Mouse (Mus musculus) midbrain, embryonic 12.5 days (tissue): Measurements from ENCODE around the gene Ablim1. TPM values are rescaled to one million over a fixed set of nuclear protein-coding genes. Genes with fewer than 3 reads are reported as not detected.

ENCODE experiments used
- ATAC-seq: fragments of 200-750 bp; cut with Nextera tagmentation; 2 replicates; pipeline ENCODE4 v1.8.0; 2017; ENCODE audit warnings: low read depth, moderate TSS enrichment, moderate library complexity; ENCODE audit not compliant: low FRiP score
- H3K27ac ChIP-seq: fragments of 300-500 bp; sonication (generic); replicated peaks from 2 replicates; pipeline ENCODE4 v1.5.1; 2016; ENCODE audit warnings: mild to moderate bottlenecking
- H3K27me3 ChIP-seq: fragments of 300-500 bp; sonication (generic); 2 replicates; pipeline ENCODE4 v1.6.1; 2016; ENCODE audit warnings: mild to moderate bottlenecking
- H3K36me3 ChIP-seq: fragments of 300-500 bp; sonication (generic); 2 replicates; pipeline ENCODE4 v1.6.1; 2016
- H3K4me1 ChIP-seq: fragments of 300-500 bp; sonication (generic); 2 replicates; pipeline ENCODE4 v1.6.1; 2016
- H3K4me2 ChIP-seq: fragments of 300-500 bp; sonication (generic); replicated peaks from 2 replicates; pipeline ENCODE4 v1.6.1; 2016; ENCODE audit warnings: mild to moderate bottlenecking, moderate library complexity
- H3K4me3 ChIP-seq: fragments of 300-500 bp; sonication (generic); 2 replicates; pipeline ENCODE4 v1.5.1; 2016; ENCODE audit warnings: mild to moderate bottlenecking
- H3K9ac ChIP-seq: fragments of 300-500 bp; sonication (generic); replicated peaks from 2 replicates; pipeline ENCODE4 v1.6.1; 2016; ENCODE audit warnings: mild to moderate bottlenecking, moderate library complexity
- H3K9me3 ChIP-seq: fragments of 300-500 bp; sonication (generic); 2 replicates; pipeline ENCODE4 v1.6.1; 2016; ENCODE audit warnings: mild to moderate bottlenecking
- WGBS: fragments of 180-500 bp; shearing (Covaris S2); methylation state at CpG from one replicate; pipeline ENCODE4 v1.1.7; 2016; 5-methylcytosine and 5-hydroxymethylcytosine counted together
- polyA plus RNA-seq: library from polyadenylated mRNA; unstranded; fragments of >200 nt; fragmentation: Nextera tagmentation; extraction: Ambion mirVana; gene quantifications from 2 replicates; pipeline ENCODE4 v1.2.1, GENCODE M21; 2016

Ablim1 gene
- polyA plus RNA-seq, 1 experiment from 2014 or later: 24.0 TPM

- no peak overlapping the region for H3K4me2 ChIP-seq
- H3K36me3 ChIP-seq: no peaks in the 10 kb centered on the region
- H3K27me3 ChIP-seq: peaks cover 4% of the 10 kb centered on the region
- H3K4me3 ChIP-seq: no peak overlapping the region
- H3K27ac ChIP-seq: no peak overlapping the region
- WGBS: 68% methylated on average over 9 of the region's 9 CpGs
- no peaks in the 10 kb centered on the region for H3K9me3 ChIP-seq
- no peak for ATAC-seq
- H3K4me1 ChIP-seq: no peaks in the 10 kb centered on the region
- no peak overlapping the region for H3K9ac ChIP-seq
Measured at GRCm38 (mm10) chr19:57320656-57321382, 6.1 kb upstream of the Ablim1 start.

GRCm38 (mm10) chr19:57316597-57316996, 1.9 kb upstream of the Ablim1 start:
- H3K4me2 ChIP-seq: no peak overlapping the region
- peaks cover 11% of the 10 kb centered on the region for H3K4me1 ChIP-seq
- ATAC-seq: no peak
- 93% methylated on average over 3 of the region's 3 CpGs for whole genome bisulfite sequencing
- H3K4me3 ChIP-seq: no peak overlapping the region
- H3K9ac ChIP-seq: no peak overlapping the region
- no peak overlapping the region for H3K27ac ChIP-seq
- peaks cover 30% of the 10 kb centered on the region for H3K27me3 ChIP-seq
- H3K36me3 ChIP-seq: no peaks in the 10 kb centered on the region
- no peaks in the 10 kb centered on the region for H3K9me3 ChIP-seq

- 49% methylated on average over 11 of the region's 11 CpGs for WGBS
- no peaks in the 10 kb centered on the region for H3K9me3 ChIP-seq
- peaks cover 30% of the 10 kb centered on the region for H3K27me3 ChIP-seq
- H3K4me2 ChIP-seq: peak overlapping the region; percentile 98
- peak; percentile 30; the same call in 1 of the 2 replicates for ATAC-seq
- peak overlapping the region; percentile 69 for H3K9ac ChIP-seq
- peak overlapping the region; percentile 60; the same call in 1 of the 2 replicates for H3K27ac ChIP-seq
- H3K36me3 ChIP-seq: no peaks in the 10 kb centered on the region
- H3K4me1 ChIP-seq: peaks cover 11% of the 10 kb centered on the region
- peak overlapping the region; percentile 61 for H3K4me3 ChIP-seq
Measured at GRCm38 (mm10) chr19:57315013-57315565, 370 bp upstream of the Ablim1 start.

- 56% methylated on average over 3 of the region's 3 CpGs for WGBS
- no peak for ATAC-seq
- Histone ChIP-seq H3K27me3 (peaks cover 30% of the 10 kb centered on the region), H3K4me1 (peaks cover 11% of the 10 kb centered on the region), H3K27ac (no peak overlapping the region), H3K9me3 (no peaks in the 10 kb centered on the region), H3K4me2 (peak overlapping the region; percentile 98), H3K4me3 (peak overlapping the region; percentile 61), H3K9ac (0 out of 2 replicates have a peak overlapping the region, but pooled peaks have one; percentile 69), H3K36me3 (no peaks in the 10 kb centered on the region)
Measured at GRCm38 (mm10) chr19:57313891-57314345, 801 bp downstream of the Ablim1 start.

DNA sequence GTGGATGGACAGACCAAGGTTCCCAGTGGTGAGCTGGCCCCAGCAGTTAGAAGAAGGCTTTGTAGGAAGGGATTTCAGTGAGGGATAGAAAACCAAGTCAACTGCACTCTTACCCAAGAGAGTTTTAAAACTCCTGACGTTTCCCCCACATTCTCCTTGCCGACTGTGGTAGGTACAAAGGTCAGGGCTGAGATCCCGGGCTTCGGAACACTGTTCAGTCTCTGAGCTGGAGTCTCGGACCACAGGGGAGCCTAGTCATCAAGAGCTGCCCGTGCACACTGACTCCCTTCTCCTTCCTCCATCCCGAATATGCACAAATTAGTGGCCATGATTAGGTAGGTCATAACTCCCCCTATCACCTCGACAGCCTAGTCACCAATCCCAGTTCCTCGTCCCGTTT, 1.5 kb downstream of the Ablim1 start:
- WGBS: 79% methylated on average over 10 of the region's 10 CpGs
- no peak for ATAC-seq
- Histone ChIP-seq H3K4me1 (peaks cover 11% of the 10 kb centered on the region), H3K9ac (no peak overlapping the region), H3K4me2 (0 out of 2 replicates have a peak overlapping the region, but pooled peaks have one; percentile 11), H3K9me3 (no peaks in the 10 kb centered on the region), H3K27ac (no peak overlapping the region), H3K36me3 (no peaks in the 10 kb centered on the region), H3K27me3 (peaks cover 30% of the 10 kb centered on the region), H3K4me3 (no peak overlapping the region)

DNA sequence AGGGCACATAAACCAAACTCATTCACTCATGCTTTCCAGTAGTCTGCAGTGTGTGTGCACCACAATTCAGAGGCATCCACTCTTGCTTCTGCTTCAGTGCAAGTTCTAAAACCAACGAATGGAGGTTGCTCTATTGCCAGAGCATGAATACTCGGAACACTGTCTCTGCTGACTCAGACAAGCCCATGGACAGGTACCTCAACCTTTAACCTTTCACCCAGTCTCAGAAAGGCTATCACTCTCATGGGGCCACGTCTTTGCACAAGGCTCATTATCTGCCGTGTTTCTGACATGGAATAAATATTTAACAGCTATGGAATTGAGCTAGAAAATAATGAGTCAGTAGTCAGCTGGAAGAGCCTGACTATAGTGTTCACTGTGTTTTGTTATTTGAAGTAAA, 4.7 kb downstream of the Ablim1 start:
- no peak overlapping the region for H3K4me2 ChIP-seq
- H3K4me1 ChIP-seq: peaks cover 9% of the 10 kb centered on the region
- 67% methylated on average over 4 of the region's 4 CpGs for WGBS
- no peak overlapping the region for H3K27ac ChIP-seq
- no peaks in the 10 kb centered on the region for H3K36me3 ChIP-seq
- H3K4me3 ChIP-seq: no peak overlapping the region
- H3K9me3 ChIP-seq: no peaks in the 10 kb centered on the region
- ATAC-seq: no peak
- H3K27me3 ChIP-seq: peaks cover 18% of the 10 kb centered on the region
- H3K9ac ChIP-seq: no peak overlapping the region

GRCm38 (mm10) chr19:57306601-57307000, 8.1 kb downstream of the Ablim1 start:
- no peak for ATAC-seq
- H3K27ac ChIP-seq: no peak overlapping the region
- no peaks in the 10 kb centered on the region for H3K9me3 ChIP-seq
- no peaks in the 10 kb centered on the region for H3K27me3 ChIP-seq
- no peaks in the 10 kb centered on the region for H3K36me3 ChIP-seq
- H3K4me1 ChIP-seq: no peaks in the 10 kb centered on the region
- WGBS: 83% methylated on average over 4 of the region's 4 CpGs
- H3K9ac ChIP-seq: no peak overlapping the region
- no peak overlapping the region for H3K4me2 ChIP-seq
- no peak overlapping the region for H3K4me3 ChIP-seq

GRCm38 (mm10) chr19:57305972-57306371, 8.7 kb downstream of the Ablim1 start:
- WGBS: 85% methylated on average over 8 of the region's 8 CpGs
- no peak overlapping the region for H3K9ac ChIP-seq
- H3K4me2 ChIP-seq: no peak overlapping the region
- ATAC-seq: no peak
- no peak overlapping the region for H3K4me3 ChIP-seq
- H3K36me3 ChIP-seq: no peaks in the 10 kb centered on the region
- no peak overlapping the region for H3K27ac ChIP-seq
- no peaks in the 10 kb centered on the region for H3K4me1 ChIP-seq
- no peaks in the 10 kb centered on the region for H3K27me3 ChIP-seq
- no peaks in the 10 kb centered on the region for H3K9me3 ChIP-seq

DNA sequence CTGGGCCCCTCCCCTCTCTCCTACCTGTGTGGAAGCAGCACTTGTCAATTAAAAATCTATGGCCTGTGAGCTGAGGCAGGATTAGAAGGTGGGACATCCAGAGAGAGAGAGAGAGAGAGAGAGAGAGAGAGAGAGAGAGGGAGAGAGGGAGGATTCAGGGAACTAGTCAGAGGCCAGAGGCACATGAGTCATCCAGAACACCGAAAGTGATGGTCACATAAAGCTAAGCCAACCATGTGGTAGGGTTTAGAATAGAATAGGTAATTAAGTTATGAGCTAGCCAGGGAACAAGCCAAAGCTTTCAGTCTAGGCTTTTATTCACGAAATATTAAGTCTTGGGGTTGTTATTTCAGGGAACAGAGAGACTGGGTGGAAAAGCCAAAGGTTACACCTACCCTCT, 10.1 kb downstream of the Ablim1 start:
- no peak overlapping the region for H3K27ac ChIP-seq
- WGBS: 74% methylated on average over 2 of the region's 2 CpGs
- no peaks in the 10 kb centered on the region for H3K4me1 ChIP-seq
- H3K4me2 ChIP-seq: no peak overlapping the region
- no peaks in the 10 kb centered on the region for H3K9me3 ChIP-seq
- no peaks in the 10 kb centered on the region for H3K36me3 ChIP-seq
- no peak for ATAC-seq
- H3K9ac ChIP-seq: no peak overlapping the region
- no peaks in the 10 kb centered on the region for H3K27me3 ChIP-seq
- H3K4me3 ChIP-seq: no peak overlapping the region

GRCm38 (mm10) chr19:57301961-57302395, 12.7 kb downstream of the Ablim1 start:
- no peak for ATAC-seq
- WGBS: 84% methylated on average over 12 of the region's 12 CpGs

GRCm38 (mm10) chr19:57298006-57298405, 16.7 kb downstream of the Ablim1 start:
- H3K9ac ChIP-seq: no peak overlapping the region
- H3K27me3 ChIP-seq: no peaks in the 10 kb centered on the region
- H3K36me3 ChIP-seq: no peaks in the 10 kb centered on the region
- no peak overlapping the region for H3K4me2 ChIP-seq
- H3K4me3 ChIP-seq: no peak overlapping the region
- no peaks in the 10 kb centered on the region for H3K9me3 ChIP-seq
- WGBS: 69% methylated on average over 5 of the region's 5 CpGs
- H3K27ac ChIP-seq: no peak overlapping the region
- no peak for ATAC-seq
- no peaks in the 10 kb centered on the region for H3K4me1 ChIP-seq

More at GRCm38 (mm10) chr19:57301961-57302395, 12.7 kb downstream of the Ablim1 start:
- no peaks in the 10 kb centered on the region for H3K4me1 ChIP-seq
- no peak overlapping the region for H3K9ac ChIP-seq
- H3K36me3 ChIP-seq: no peaks in the 10 kb centered on the region
- no peaks in the 10 kb centered on the region for H3K9me3 ChIP-seq
- H3K4me2 ChIP-seq: no peak overlapping the region
- H3K27ac ChIP-seq: peak overlapping the region; percentile 39; the same call in 1 of the 2 replicates
- H3K4me3 ChIP-seq: no peak overlapping the region
- no peaks in the 10 kb centered on the region for H3K27me3 ChIP-seq

GRCm38 (mm10) chr19:57297447-57297846, 17.3 kb downstream of the Ablim1 start:
- 88% methylated on average over 9 of the region's 9 CpGs for WGBS
- H3K4me2 ChIP-seq: no peak overlapping the region
- no peak overlapping the region for H3K9ac ChIP-seq
- no peaks in the 10 kb centered on the region for H3K9me3 ChIP-seq
- H3K4me1 ChIP-seq: no peaks in the 10 kb centered on the region
- no peaks in the 10 kb centered on the region for H3K36me3 ChIP-seq
- no peaks in the 10 kb centered on the region for H3K27me3 ChIP-seq
- ATAC-seq: no peak
- no peak overlapping the region for H3K27ac ChIP-seq
- no peak overlapping the region for H3K4me3 ChIP-seq
